Mouse (Mus musculus): ENCODE results near the gene Defb47. TPM values are rescaled to one million over a fixed set of nuclear protein-coding genes. Genes with fewer than 3 reads are reported as not detected.
A peak's percentile ranks its signal among the peaks of the same experiment; 100 is the strongest.

The Defb47 gene
- polyA plus RNA-seq (2015; fragmentation: Nextera tagmentation; extraction: Ambion mirVana): not detected in 2 replicates

GRCm38 (mm10) chr14:62997777-62998176, at the start of gene Defb47:
Defb47 (plus strand) TSS chr14:62998077.
- Histone ChIP-seq H3K4me2 (no peak within 1 kb of the TSS), H3K27ac (no peak within 1 kb of the TSS), H3K4me1 (peaks cover 3% of the 10 kb centered on the region; the same call in 1 of the 2 replicates), H3K9ac (no peak within 1 kb of the TSS), H3K4me3 (replicated peaks) (no peak within 1 kb of the TSS), H3K27me3 (no peaks in the 10 kb centered on the region), H3K36me3 (no peaks in the 10 kb centered on the region), H3K9me3 (replicated peaks) (no peaks in the 10 kb centered on the region)
- ATAC-seq (replicated peaks; ENCODE audit: low FRiP score): no peak
- 55% methylated on average over 8 of the region's 8 CpGs for WGBS

GRCm38 (mm10) chr14:62956091-62956490, 41.8 kb upstream of the Defb47 start:
- Histone ChIP-seq H3K4me2 (no peak overlapping the region), H3K9me3 (replicated peaks) (no peaks in the 10 kb centered on the region), H3K4me1 (no peaks in the 10 kb centered on the region), H3K27ac (no peak overlapping the region), H3K36me3 (peaks cover 61% of the 10 kb centered on the region), H3K9ac (no peak overlapping the region), H3K27me3 (no peaks in the 10 kb centered on the region), H3K4me3 (replicated peaks) (no peak overlapping the region)
- ATAC-seq (replicated peaks; ENCODE audit: low FRiP score): no peak
- 90% methylated on average over 9 of the region's 9 CpGs for WGBS

DNA sequence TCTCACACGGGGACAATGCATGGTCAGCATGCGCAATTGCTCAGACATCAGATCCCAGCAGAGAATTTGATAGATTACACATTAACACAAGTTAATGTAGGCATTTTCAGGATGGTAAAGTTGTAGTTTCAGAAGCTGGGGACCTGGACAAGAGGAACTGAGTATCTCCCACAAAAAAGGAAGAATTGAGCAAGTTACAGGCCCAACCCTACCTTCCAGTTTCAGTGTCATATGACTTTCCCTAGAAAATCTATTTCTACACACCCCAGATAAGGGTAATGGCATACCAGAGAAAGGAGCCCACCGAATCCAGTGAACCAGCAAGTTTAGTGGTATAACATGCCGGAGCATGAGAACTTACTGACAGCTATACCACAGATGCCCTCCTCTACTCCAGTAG, 34.2 kb upstream of the Defb47 start:
- H3K36me3 ChIP-seq: peaks cover 16% of the 10 kb centered on the region
- H3K27ac ChIP-seq: no peak overlapping the region
- H3K9me3 ChIP-seq (replicated peaks): no peaks in the 10 kb centered on the region
- H3K4me1 ChIP-seq: peaks cover 10% of the 10 kb centered on the region
- no peak overlapping the region for H3K9ac ChIP-seq
- no peak overlapping the region for H3K4me3 ChIP-seq (replicated peaks)
- WGBS: 76% methylated on average over 4 of the region's 4 CpGs
- ATAC-seq (replicated peaks; ENCODE audit: low FRiP score): no peak
- H3K27me3 ChIP-seq: no peaks in the 10 kb centered on the region
- H3K4me2 ChIP-seq: no peak overlapping the region

GRCm38 (mm10) chr14:62965342-62965741, 32.5 kb upstream of the Defb47 start:
- ATAC-seq (replicated peaks; ENCODE audit: low FRiP score): 0 out of 2 replicates have a peak, but pooled peaks have one; percentile 26
- Histone ChIP-seq H3K4me1 (peaks cover 10% of the 10 kb centered on the region), H3K4me2 (no peak overlapping the region; the same call in 1 of the 2 replicates), H3K27me3 (no peaks in the 10 kb centered on the region), H3K36me3 (peaks cover 6% of the 10 kb centered on the region), H3K4me3 (replicated peaks) (no peak overlapping the region), H3K9me3 (replicated peaks) (no peaks in the 10 kb centered on the region), H3K9ac (no peak overlapping the region), H3K27ac (peak overlapping the region; percentile 78; the same call in 1 of the 2 replicates)
- 82% methylated on average over 5 of the region's 5 CpGs for WGBS

GRCm38 (mm10) chr14:62965811-62966520, 31.9 kb upstream of the Defb47 start:
- WGBS: 10% methylated on average over 15 of the region's 15 CpGs
- H3K4me2 ChIP-seq: peak overlapping the region; percentile 60
- peak; percentile 81 for ATAC-seq (replicated peaks; ENCODE audit: low FRiP score)
- no peaks in the 10 kb centered on the region for H3K27me3 ChIP-seq
- H3K9ac ChIP-seq: peak overlapping the region; percentile 12; the same call in 1 of the 2 replicates
- H3K9me3 ChIP-seq (replicated peaks): no peaks in the 10 kb centered on the region
- peak overlapping the region; percentile 41 for H3K4me3 ChIP-seq (replicated peaks)
- H3K36me3 ChIP-seq: peaks cover 6% of the 10 kb centered on the region
- peaks cover 10% of the 10 kb centered on the region for H3K4me1 ChIP-seq
- peak overlapping the region; percentile 78 for H3K27ac ChIP-seq

GRCm38 (mm10) chr14:62975046-62975445, 22.8 kb upstream of the Defb47 start:
- H3K4me2 ChIP-seq: no peak overlapping the region
- ATAC-seq (replicated peaks; ENCODE audit: low FRiP score): no peak
- H3K36me3 ChIP-seq: no peaks in the 10 kb centered on the region
- WGBS: 7% methylated on average over 5 of the region's 5 CpGs
- H3K27me3 ChIP-seq: no peaks in the 10 kb centered on the region
- no peak overlapping the region for H3K9ac ChIP-seq
- no peaks in the 10 kb centered on the region for H3K4me1 ChIP-seq
- no peak overlapping the region for H3K27ac ChIP-seq
- no peaks in the 10 kb centered on the region for H3K9me3 ChIP-seq (replicated peaks)
- no peak overlapping the region for H3K4me3 ChIP-seq (replicated peaks)

DNA sequence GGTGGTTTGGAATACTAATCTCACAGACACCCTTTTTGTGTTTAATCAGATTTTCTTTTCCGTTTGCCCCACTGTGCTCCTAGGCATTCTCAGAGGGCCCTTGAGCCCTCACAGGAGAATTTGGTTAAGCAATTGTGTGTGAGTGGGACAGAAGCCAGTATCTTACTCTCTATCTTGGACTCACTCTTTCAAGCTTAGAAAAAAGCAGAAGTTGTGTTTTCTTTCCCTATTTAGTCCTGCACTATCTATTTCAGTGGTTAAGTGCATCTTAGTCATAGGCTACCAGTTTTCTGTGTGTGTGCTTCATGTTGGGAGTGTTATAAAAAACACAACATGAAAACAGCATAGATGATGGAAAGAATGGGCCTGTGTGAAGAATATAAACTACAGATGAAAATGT, 18.1 kb upstream of the Defb47 start:
- H3K4me3 ChIP-seq (replicated peaks): no peak overlapping the region
- no peak overlapping the region for H3K9ac ChIP-seq
- WGBS: 81% methylated on average over 1 of the region's 1 CpGs
- ATAC-seq (replicated peaks; ENCODE audit: low FRiP score): no peak
- H3K36me3 ChIP-seq: no peaks in the 10 kb centered on the region
- no peaks in the 10 kb centered on the region for H3K9me3 ChIP-seq (replicated peaks)
- no peak overlapping the region for H3K4me2 ChIP-seq
- no peak overlapping the region for H3K27ac ChIP-seq
- H3K27me3 ChIP-seq: no peaks in the 10 kb centered on the region
- no peaks in the 10 kb centered on the region for H3K4me1 ChIP-seq

DNA sequence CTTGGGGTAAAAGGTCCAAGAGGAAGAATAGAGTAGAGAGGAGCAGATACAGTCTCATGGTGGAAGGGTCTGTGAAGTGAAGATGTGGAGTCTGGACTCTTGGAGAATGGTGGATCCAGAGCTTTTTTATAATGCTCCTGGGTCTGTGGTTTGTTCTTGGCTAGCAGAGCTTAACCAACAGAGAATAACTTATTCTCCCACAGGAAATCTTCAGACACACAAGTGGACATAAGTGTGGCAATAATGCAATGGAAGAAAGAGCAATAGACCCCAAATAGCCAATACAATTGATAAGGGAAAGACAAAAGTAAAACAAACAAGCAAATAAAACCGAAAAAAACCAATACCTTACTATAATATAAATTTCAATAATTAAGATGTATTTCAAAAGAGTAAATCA, 13.5 kb upstream of the Defb47 start, which contains the start of gene Defb48:
TSS of gene Defb48 (minus strand) at position 101 of the 400 bp plus-strand sequence.
- H3K4me2 ChIP-seq: no peak within 1 kb of the TSS
- no peak within 1 kb of the TSS for H3K4me3 ChIP-seq (replicated peaks)
- H3K27ac ChIP-seq: no peak within 1 kb of the TSS
- H3K9ac ChIP-seq: no peak within 1 kb of the TSS
- 84% methylated on average over 1 of the region's 1 CpGs for WGBS
- no peaks in the 10 kb centered on the region for H3K36me3 ChIP-seq
- H3K9me3 ChIP-seq (replicated peaks): no peaks in the 10 kb centered on the region
- no peaks in the 10 kb centered on the region for H3K4me1 ChIP-seq
- no peaks in the 10 kb centered on the region for H3K27me3 ChIP-seq
- ATAC-seq (replicated peaks; ENCODE audit: low FRiP score): no peak

- H3K4me2 ChIP-seq: no peak overlapping the region
- H3K9me3 ChIP-seq (replicated peaks): no peaks in the 10 kb centered on the region
- H3K36me3 ChIP-seq: no peaks in the 10 kb centered on the region
- no peak overlapping the region for H3K27ac ChIP-seq
- H3K9ac ChIP-seq: no peak overlapping the region
- WGBS: 63% methylated on average over 3 of the region's 3 CpGs
- no peak overlapping the region for H3K4me3 ChIP-seq (replicated peaks)
- no peaks in the 10 kb centered on the region for H3K27me3 ChIP-seq
- no peaks in the 10 kb centered on the region for H3K4me1 ChIP-seq
- no peak for ATAC-seq (replicated peaks; ENCODE audit: low FRiP score)
Measured at GRCm38 (mm10) chr14:62991271-62991670, 6.6 kb upstream of the Defb47 start.

DNA sequence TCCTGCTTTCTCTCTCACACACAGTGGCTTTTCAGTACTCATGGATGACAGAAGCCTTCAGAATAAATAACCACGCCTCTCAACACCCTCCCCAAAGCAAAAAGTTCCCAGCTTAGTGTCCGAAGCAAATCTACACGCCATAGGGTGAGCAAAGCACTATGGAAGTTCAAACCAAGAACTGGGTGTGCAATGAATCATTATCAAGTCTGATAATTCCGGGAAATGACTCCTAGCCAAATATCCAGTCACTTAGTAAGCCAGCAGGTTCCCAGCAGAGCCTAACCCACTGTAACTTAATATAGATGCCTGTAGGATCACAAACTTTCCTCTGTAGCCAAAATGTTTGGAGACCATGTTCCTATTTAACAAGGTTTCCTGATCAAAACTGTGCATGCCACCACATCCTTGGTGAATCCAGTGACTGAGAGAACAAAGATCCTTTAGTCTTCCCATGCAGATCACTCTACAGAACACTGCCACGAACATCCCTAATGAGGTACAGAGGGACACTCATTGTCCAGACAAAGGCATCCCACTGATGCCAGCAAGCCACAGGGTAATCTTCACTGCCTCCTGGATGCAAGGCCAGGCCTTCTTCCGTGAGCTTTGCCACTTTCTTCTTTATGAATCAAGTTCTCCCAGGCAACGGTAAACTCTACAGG, 5.9 kb upstream of the Defb47 start:
- ATAC-seq (replicated peaks; ENCODE audit: low FRiP score): no peak
- WGBS: 76% methylated on average over 7 of the region's 7 CpGs

GRCm38 (mm10) chr14:62998977-62999376, 1.1 kb downstream of the Defb47 start:
- WGBS: 89% methylated on average over 4 of the region's 4 CpGs
- H3K27ac ChIP-seq: no peak overlapping the region
- H3K4me3 ChIP-seq (replicated peaks): no peak overlapping the region
- no peak overlapping the region for H3K9ac ChIP-seq
- H3K36me3 ChIP-seq: no peaks in the 10 kb centered on the region
- H3K9me3 ChIP-seq (replicated peaks): no peaks in the 10 kb centered on the region
- H3K4me2 ChIP-seq: no peak overlapping the region
- peaks cover 3% of the 10 kb centered on the region; the same call in 1 of the 2 replicates for H3K4me1 ChIP-seq
- ATAC-seq (replicated peaks; ENCODE audit: low FRiP score): no peak
- no peaks in the 10 kb centered on the region for H3K27me3 ChIP-seq

More for the DNA sequence above, 5.9 kb upstream of the Defb47 start:
- Histone ChIP-seq H3K4me1 (no peaks in the 10 kb centered on the region), H3K27me3 (no peaks in the 10 kb centered on the region), H3K9ac (no peak overlapping the region), H3K27ac (no peak overlapping the region), H3K4me2 (no peak overlapping the region), H3K36me3 (no peaks in the 10 kb centered on the region), H3K4me3 (replicated peaks) (no peak overlapping the region), H3K9me3 (replicated peaks) (no peaks in the 10 kb centered on the region)

DNA sequence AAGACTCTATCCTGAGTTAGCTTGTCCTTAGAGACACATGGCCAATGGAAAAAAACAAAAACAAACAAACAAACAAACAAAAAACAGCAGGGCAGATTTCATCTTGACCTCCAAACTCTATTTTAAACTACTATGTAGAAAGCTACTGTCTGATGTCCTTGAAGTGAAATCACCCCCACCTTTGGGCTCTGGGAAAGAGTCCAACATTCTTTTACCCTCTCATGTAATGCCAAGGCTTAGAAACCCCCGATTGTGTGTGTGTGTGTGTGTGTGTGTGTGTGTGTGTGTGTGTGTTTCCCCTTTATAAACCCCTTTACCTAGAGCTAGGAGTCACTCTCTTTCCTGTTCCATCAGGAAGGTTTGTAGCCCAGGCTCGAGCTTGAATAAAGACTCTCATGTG, 4.7 kb downstream of the Defb47 start:
- Histone ChIP-seq H3K4me3 (replicated peaks) (no peak overlapping the region), H3K9me3 (replicated peaks) (no peaks in the 10 kb centered on the region), H3K36me3 (no peaks in the 10 kb centered on the region), H3K4me2 (no peak overlapping the region), H3K27ac (no peak overlapping the region), H3K9ac (no peak overlapping the region), H3K4me1 (peaks cover 1% of the 10 kb centered on the region; the same call in 1 of the 2 replicates), H3K27me3 (no peaks in the 10 kb centered on the region)
- 70% methylated on average over 2 of the region's 2 CpGs for WGBS
- no peak for ATAC-seq (replicated peaks; ENCODE audit: low FRiP score)

Measured in kidney, embryonic 15.5 days (tissue).